Mouse (Mus musculus): ENCODE measurements around the gene Slc25a47. TPM values are rescaled to one million over a fixed set of nuclear protein-coding genes. Genes with fewer than 3 reads are reported as not detected.

Gene Slc25a47
- polyA plus RNA-seq, 1 experiment, result 0.82 TPM

DNA sequence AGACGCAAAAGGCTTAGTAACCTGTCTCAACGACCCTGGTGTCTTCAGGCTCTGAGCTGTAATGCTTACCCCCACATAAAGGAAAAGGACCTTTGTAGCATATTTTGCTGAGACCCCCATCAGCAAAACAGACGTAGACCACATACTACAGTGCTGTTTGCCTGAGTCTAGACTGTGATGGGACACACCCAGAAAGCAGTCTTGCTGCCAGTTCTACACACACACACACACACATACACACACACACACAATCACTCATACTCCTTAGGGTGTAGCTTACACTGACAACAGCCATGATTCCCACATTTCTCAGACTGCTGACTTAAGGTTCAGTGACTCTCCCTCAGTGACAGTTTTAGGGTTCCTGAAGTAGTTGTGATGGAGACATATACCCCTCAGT lies 45.3 kb downstream of the Slc25a47 start:
- no peak for TF ChIP-seq CTCF (IDR thresholded peaks at IDR 0.05; ENCODE audit: low read depth, low read length)
- no peak for TF ChIP-seq POLR2A (IDR thresholded peaks at IDR 0.05; ENCODE audit: borderline replicate concordance, low read depth, low read length)
- Histone ChIP-seq H3K27ac (ENCODE audit: insufficient read depth, low read depth, low read length) (no peak overlapping the region), H3K4me3 (ENCODE audit: insufficient read depth, low read length) (no peak overlapping the region), H3K4me1 (ENCODE audit: control insufficient read depth, insufficient read depth, low read length) (no peaks in the 10 kb centered on the region)

GRCm38 (mm10) chr12:108882776-108883175 lies 46.9 kb downstream of the Slc25a47 start:
- Histone ChIP-seq H3K4me1 (ENCODE audit: control insufficient read depth, insufficient read depth, low read length) (no peaks in the 10 kb centered on the region), H3K4me3 (ENCODE audit: insufficient read depth, low read length) (no peak overlapping the region), H3K27ac (ENCODE audit: insufficient read depth, low read depth, low read length) (no peak overlapping the region)
- TF ChIP-seq CTCF (IDR thresholded peaks at IDR 0.05; ENCODE audit: low read depth, low read length) (no peak), POLR2A (IDR thresholded peaks at IDR 0.05; ENCODE audit: borderline replicate concordance, low read depth, low read length) (no peak)

GRCm38 (mm10) chr12:108885906-108886305 lies 50.1 kb downstream of the Slc25a47 start:
- Histone ChIP-seq H3K4me3 (ENCODE audit: insufficient read depth, low read length) (no peak overlapping the region), H3K4me1 (ENCODE audit: control insufficient read depth, insufficient read depth, low read length) (no peaks in the 10 kb centered on the region), H3K27ac (ENCODE audit: insufficient read depth, low read depth, low read length) (no peak overlapping the region)
- TF ChIP-seq CTCF (IDR thresholded peaks at IDR 0.05; ENCODE audit: low read depth, low read length) (no peak), POLR2A (IDR thresholded peaks at IDR 0.05; ENCODE audit: borderline replicate concordance, low read depth, low read length) (no peak)

DNA sequence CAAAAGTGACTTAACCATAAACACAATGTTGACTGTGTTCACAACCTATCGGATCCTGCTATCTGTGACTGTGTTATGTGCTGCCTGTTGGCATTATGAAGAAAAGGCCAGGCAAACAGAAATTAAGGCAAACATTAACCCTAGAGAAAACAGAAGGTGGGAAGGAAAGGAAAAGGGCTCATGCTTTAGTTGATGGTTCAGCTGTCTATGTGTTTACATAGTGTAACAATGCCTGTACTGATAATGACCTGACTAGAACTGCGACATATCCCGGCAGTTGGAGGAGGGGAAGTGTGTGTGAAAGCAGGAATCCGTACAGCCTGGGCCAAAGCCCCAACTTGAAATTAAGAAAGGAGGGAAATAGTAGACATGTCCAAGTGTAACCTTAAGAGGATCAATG lies 51.2 kb downstream of the Slc25a47 start:
- Histone ChIP-seq H3K4me1 (ENCODE audit: control insufficient read depth, insufficient read depth, low read length) (no peaks in the 10 kb centered on the region), H3K27ac (ENCODE audit: insufficient read depth, low read depth, low read length) (no peak overlapping the region), H3K4me3 (ENCODE audit: insufficient read depth, low read length) (no peak overlapping the region)
- TF ChIP-seq CTCF (IDR thresholded peaks at IDR 0.05; ENCODE audit: low read depth, low read length) (no peak), POLR2A (IDR thresholded peaks at IDR 0.05; ENCODE audit: borderline replicate concordance, low read depth, low read length) (no peak)

GRCm38 (mm10) chr12:108888632-108889031 lies 52.8 kb downstream of the Slc25a47 start:
- H3K27ac ChIP-seq (ENCODE audit: insufficient read depth, low read depth, low read length), result no peak overlapping the region
- no peak overlapping the region for H3K4me3 ChIP-seq (ENCODE audit: insufficient read depth, low read length)
- peaks cover 4% of the 10 kb centered on the region; the same call in 1 of the 2 replicates for H3K4me1 ChIP-seq (ENCODE audit: control insufficient read depth, insufficient read depth, low read length)
- TF ChIP-seq CTCF (IDR thresholded peaks at IDR 0.05; ENCODE audit: low read depth, low read length) (no peak), POLR2A (IDR thresholded peaks at IDR 0.05; ENCODE audit: borderline replicate concordance, low read depth, low read length) (no peak)

DNA sequence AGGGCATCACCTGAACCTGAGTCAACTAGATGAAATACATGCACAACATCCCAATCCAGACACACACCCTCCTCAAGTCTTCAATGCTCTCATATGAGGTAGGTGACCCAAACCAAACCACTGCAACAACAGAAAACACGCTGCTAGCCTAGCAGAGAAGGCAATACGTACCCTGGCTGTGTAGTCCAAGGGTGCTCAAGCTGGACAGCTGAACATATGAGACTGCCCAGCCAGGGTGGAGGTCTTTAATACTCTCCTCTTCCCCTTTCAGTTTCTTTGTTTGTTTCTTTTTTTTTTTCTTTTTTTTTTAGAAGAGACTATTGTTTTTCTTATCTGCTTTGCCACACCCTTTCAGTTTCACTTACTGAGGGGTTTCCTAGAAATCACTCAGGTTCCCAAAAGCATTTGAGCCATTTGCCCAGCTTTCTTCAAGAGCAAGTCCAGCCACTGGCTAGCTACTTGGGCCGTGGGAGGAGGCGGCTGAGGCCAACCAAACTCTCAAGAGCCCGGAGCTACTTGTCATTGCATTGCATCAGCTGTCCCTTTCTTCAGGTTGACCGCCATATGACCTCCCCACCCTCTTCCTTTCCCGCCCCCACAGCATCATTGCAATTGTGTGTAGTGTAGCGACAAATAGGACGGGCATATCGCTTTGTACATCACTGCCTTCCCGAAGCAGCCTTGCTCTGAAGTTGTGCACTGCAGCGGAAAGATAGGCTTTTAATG lies 57.3 kb downstream of the Slc25a47 start, which contains the start of gene Wdr25:
TSS of gene Wdr25 (plus strand) at position 643 of the 726 bp plus-strand sequence.
- peak within 1 kb of the TSS; percentile 79 for H3K4me3 ChIP-seq (ENCODE audit: insufficient read depth, low read length)
- H3K27ac ChIP-seq (ENCODE audit: insufficient read depth, low read depth, low read length), result no peak within 1 kb of the TSS
- TF ChIP-seq POLR2A (IDR thresholded peaks at IDR 0.05; ENCODE audit: borderline replicate concordance, low read depth, low read length) (no peak), CTCF (IDR thresholded peaks at IDR 0.05; ENCODE audit: low read depth, low read length) (no peak)
- H3K4me1 ChIP-seq (ENCODE audit: control insufficient read depth, insufficient read depth, low read length), result peaks cover 12% of the 10 kb centered on the region; the same call in 1 of the 2 replicates

GRCm38 (mm10) chr12:108893715-108894431 lies 58.0 kb downstream of the Slc25a47 start, which contains the start of gene Wars:
TSS of gene Wars (minus strand) at chr12:108894174.
- Histone ChIP-seq H3K27ac (ENCODE audit: insufficient read depth, low read depth, low read length) (no peak within 1 kb of the TSS), H3K4me3 (ENCODE audit: insufficient read depth, low read length) (peak within 1 kb of the TSS; percentile 79), H3K4me1 (ENCODE audit: control insufficient read depth, insufficient read depth, low read length) (peaks cover 12% of the 10 kb centered on the region; the same call in 1 of the 2 replicates)
- TF ChIP-seq CTCF (IDR thresholded peaks at IDR 0.05; ENCODE audit: low read depth, low read length), result no peak
- 0 out of 2 replicates have a peak, but pooled peaks have one; percentile 17 for TF ChIP-seq POLR2A (IDR thresholded peaks at IDR 0.05; ENCODE audit: borderline replicate concordance, low read depth, low read length)

GRCm38 (mm10) chr12:108894432-108894816 lies 58.6 kb downstream of the Slc25a47 start:
- Histone ChIP-seq H3K4me3 (ENCODE audit: insufficient read depth, low read length) (peak overlapping the region; percentile 65), H3K27ac (ENCODE audit: insufficient read depth, low read depth, low read length) (no peak overlapping the region), H3K4me1 (ENCODE audit: control insufficient read depth, insufficient read depth, low read length) (peaks cover 12% of the 10 kb centered on the region; the same call in 1 of the 2 replicates)
- TF ChIP-seq POLR2A (IDR thresholded peaks at IDR 0.05; ENCODE audit: borderline replicate concordance, low read depth, low read length), result no peak
- TF ChIP-seq CTCF (IDR thresholded peaks at IDR 0.05; ENCODE audit: low read depth, low read length), result no peak

GRCm38 (mm10) chr12:108896006-108896405 lies 60.2 kb downstream of the Slc25a47 start:
- Histone ChIP-seq H3K4me3 (ENCODE audit: insufficient read depth, low read length) (no peak overlapping the region), H3K4me1 (ENCODE audit: control insufficient read depth, insufficient read depth, low read length) (peaks cover 12% of the 10 kb centered on the region; the same call in 1 of the 2 replicates), H3K27ac (ENCODE audit: insufficient read depth, low read depth, low read length) (no peak overlapping the region)
- TF ChIP-seq CTCF (IDR thresholded peaks at IDR 0.05; ENCODE audit: low read depth, low read length), result no peak
- TF ChIP-seq POLR2A (IDR thresholded peaks at IDR 0.05; ENCODE audit: borderline replicate concordance, low read depth, low read length), result no peak

DNA sequence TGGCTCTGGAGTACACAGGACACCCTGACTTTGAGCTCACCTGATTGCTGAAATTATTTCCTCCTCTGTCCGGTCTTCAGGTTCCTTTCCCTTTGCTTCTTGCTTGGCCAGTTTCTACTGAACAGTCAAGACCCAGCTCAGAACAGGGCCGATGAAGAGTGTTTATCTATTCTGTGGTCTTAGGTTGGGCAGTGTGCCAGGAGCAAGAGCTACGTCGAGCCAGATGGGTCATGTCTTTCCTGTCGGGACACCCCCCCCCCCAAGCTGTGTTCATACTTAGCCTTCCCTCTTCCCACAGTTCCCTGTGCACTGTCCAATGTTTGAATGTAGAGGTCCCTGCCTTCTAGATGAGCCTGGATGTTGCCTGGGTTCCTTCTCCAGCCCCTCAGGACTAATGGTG lies 65.5 kb downstream of the Slc25a47 start:
- H3K27ac ChIP-seq (ENCODE audit: insufficient read depth, low read depth, low read length), result no peak overlapping the region
- TF ChIP-seq POLR2A (IDR thresholded peaks at IDR 0.05; ENCODE audit: borderline replicate concordance, low read depth, low read length) (no peak), CTCF (IDR thresholded peaks at IDR 0.05; ENCODE audit: low read depth, low read length) (no peak)
- H3K4me3 ChIP-seq (ENCODE audit: insufficient read depth, low read length), result no peak overlapping the region
- H3K4me1 ChIP-seq (ENCODE audit: control insufficient read depth, insufficient read depth, low read length), result no peaks in the 10 kb centered on the region

Measured in bone marrow macrophage, adult 2 months (primary cell).